Mouse (Mus musculus): ENCODE measurements around the gene Snapc4.
A peak's percentile ranks its signal among the peaks of the same experiment; 100 is the strongest.
"Not testable (repeated sequence)": the region's sequence is repeated elsewhere in the genome, so short reads cannot be mapped to it uniquely, and the experiment has no call there.

Gene Snapc4

DNA sequence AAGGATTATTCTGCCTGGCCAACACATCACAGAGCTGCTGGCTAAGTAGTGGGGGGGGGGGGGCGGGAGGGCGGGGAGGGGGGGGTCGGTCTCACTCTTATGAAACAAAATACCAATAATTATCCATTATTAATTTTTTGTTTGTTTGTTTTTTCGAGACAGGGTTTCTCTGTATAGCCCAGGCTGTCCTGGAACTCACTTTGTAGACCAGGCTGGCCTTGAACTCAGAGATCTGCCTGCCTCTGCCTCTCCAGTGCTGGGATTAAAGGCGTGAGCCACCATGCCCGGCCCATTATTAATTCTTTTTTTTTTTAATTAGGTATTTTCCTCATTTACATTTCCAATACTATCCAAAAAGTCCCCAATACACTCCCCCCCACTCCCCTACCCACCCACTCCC lies 418 bp upstream of the Snapc4 start:
- not testable (repeated sequence) for DNase-seq (ENCODE audit: extremely low read depth, low read depth)

DNA sequence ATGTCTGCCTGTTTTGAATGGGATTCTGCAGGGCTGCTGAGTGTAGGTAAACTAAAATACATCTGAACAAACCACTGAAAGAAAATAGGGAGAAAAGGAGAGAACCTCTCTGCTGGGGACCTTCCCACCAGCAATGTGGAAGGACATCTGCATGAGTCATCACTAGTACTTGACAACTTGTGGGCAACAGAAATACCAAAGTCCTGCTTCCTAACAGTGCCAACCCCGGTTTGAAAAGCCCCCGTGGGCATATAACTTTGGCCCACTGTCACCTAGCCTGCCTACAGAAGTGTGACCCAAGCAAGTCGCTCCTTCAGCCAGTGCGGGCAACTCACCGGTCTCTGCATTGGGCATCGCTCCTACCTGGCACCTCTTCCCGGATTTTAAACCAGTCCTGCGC lies 8.1 kb downstream of the Snapc4 start:
- DNase-seq (ENCODE audit: extremely low read depth, low read depth), result no peak

DNA sequence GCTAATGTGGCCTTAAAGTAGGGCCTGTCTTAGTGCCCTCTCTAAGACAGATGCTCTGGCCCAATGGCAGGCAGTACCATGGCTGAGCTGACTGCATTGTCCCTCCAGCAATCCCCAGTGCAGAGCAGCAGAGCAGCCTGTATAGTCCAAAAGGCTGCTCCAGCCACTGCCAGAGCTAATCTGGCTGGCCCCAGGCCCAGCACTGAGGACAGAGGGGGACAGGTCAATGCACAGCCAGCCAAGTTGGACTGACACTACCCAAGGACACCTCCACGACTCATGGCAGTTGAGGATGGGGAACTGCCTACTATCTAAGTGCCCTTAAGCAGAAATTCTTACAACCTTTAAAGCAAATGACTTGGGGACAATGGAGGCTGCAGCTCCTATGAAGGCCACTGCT lies 11.9 kb downstream of the Snapc4 start:
- DNase-seq (ENCODE audit: extremely low read depth, low read depth), result no peak

DNA sequence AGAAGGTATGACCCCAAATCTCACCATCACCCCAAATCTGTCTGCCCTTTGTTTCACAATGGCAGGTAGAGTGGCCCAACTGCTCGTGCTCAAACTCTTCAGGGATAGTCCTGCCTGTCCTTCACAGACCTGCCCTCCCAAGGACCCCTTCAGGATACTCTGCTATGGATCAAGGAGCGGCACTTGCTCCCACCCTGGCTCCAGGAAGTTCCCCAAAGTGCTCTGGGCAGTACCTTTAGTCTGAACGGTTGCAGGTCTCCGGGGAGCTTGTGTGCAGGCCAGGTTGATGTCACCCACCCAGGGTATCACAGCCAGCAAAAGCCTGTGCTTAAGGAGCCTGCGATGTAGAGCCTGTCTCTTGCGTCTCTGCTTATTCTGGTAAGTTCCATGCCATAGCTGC lies 12.5 kb downstream of the Snapc4 start:
- no peak for DNase-seq (ENCODE audit: extremely low read depth, low read depth)

DNA sequence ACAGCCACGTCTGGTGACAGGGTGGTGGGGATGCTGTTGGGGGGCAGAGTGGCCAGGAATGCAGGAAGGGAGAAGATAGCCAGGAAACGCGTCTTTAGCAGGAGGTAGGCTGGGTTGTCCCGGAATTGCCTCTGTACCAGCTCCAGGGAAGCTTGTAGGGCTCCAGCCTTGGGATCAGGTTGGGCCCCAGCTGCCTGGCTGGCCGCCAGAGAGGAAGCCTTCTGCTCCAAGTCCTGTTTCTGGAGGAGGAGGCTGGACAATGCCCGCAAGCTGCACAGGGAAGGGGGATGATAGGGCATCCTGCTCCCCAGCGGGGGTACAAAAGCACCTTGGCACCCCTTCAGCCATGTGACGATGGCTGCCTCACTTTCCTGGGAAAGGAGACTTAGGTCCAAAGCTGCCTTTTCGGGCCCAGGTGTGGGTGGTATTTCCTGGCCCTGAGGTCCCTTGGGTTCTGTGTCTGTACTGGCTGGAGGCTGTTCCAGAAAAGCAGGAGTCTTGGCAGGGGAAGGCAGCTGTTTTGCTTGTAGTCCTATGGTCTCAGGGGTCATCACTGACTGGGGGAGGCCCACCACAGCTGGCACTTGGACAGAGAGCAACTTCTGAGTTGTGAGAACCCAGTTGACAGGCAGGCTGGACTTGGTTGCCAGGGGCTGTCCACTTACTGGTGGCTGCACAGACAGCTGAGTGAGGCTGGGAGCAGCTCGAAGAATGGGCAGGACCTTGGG lies 15.6 kb downstream of the Snapc4 start:
- no peak for DNase-seq (ENCODE audit: extremely low read depth, low read depth)

DNA sequence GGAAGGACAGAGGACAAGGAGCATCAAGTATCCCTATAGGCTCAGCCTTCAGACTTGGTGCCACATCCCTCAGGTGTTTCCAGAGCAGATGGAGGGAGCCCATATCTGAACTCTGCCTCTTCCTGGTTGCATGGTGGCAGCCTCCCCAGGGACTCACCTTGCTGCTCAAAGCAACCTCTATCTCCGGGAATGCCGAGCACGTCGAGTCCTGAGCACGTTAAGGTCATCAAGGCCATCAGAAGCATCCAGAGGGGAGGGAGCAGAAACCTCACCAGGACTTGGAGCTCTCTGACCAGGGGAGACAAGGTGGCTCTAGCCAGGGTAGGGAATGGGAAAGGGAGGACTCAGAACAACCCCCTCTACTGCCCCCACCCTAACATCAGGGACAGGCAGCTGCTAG lies 17.0 kb downstream of the Snapc4 start:
- no peak for DNase-seq (ENCODE audit: extremely low read depth, low read depth)

DNA sequence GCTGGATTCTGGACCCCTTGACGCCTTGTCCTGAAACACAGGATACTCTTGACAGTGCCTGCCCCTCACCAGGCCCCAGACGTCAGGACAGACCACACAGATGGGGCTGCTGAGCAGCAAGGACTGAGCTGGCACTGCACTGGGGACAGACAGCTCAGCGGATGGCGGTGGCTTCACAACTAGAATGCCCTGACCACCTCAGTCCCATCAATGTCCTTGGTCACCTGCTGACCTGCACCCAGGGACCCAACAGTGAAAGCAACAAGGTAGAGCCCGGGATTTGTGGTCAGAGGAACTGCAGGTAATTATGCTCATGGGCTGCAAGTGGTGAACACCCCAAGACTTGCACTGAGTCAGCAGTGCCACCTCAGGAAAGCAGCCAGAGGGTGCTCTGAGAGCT lies 17.5 kb downstream of the Snapc4 start:
- no peak for DNase-seq (ENCODE audit: extremely low read depth, low read depth)

DNA sequence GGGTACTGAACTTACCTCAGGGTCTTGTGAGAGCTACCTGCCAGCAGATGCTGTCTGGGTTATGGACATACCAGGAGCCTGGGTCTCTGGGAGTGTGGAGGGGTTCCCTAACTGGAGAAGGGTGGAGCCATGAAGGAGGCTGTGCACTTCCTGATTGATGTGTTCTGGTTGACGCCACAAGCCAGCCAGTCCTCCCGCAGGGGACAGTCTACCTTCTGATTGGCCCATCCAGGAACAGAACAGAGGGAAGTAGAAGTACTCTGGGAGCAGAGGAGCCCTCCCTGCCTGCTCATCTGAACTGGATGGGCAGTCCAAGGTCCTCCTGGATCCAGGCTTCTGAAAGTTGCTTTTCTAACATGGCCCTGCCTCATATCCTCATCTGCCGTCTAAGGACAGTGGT lies 19.7 kb downstream of the Snapc4 start, which contains the start of gene Card9:
Card9 (minus strand) TSS at position 147 of the 400 bp plus-strand sequence.
- peak; percentile 55 for DNase-seq (ENCODE audit: extremely low read depth, low read depth)

DNA sequence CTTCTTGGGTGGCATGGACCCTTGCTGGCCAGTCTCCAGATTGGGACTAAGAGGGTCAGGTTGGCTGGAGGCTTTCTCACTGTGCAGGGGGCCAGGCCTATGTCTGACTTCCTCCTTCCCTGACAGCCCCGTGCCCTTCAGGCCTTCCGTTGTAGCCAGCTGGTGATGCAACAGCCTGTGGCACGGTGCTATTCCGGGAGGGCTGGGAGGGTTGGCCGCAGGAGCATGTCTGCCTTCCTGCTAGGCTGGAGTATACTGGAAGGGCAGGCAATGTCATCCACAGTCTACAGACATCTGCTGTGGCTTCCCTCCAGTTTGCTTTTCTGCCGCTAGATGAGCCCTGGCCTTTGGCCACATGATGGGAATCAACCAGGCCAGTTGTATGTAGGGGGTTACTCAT lies 20.5 kb downstream of the Snapc4 start:
- DNase-seq (ENCODE audit: extremely low read depth, low read depth), result no peak

DNA sequence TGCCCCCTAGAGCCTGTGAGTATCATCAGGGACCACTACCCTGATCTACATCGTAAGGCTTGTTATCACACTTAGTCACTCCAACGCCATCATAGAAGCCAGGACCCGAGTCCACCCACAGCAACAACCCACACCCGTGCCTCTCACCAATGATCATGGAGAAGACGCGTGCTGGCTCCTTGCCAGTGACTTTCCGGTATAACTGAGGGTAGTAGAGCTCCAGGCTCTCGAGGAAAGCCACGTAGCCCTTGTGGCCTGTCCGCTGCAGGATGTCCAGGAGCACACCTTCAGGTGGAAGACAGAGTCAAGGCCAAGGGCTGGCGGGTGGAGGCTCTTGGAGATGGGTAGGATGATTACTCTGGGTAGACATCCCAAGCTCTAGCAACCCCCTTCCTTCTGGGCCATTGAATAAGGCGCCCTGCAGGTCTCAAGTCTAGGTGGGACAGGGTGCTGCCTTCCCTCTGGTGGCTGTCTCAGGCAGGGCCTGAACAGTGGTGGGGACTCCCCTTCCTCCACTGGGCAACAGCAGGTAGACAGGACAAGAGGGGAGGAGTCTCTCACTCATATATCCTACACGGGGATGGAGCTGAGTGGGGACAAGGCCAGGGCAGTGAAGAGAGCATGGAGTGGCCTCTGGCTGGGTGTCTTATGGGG lies 21.7 kb downstream of the Snapc4 start:
- no peak for DNase-seq (ENCODE audit: extremely low read depth, low read depth)

DNA sequence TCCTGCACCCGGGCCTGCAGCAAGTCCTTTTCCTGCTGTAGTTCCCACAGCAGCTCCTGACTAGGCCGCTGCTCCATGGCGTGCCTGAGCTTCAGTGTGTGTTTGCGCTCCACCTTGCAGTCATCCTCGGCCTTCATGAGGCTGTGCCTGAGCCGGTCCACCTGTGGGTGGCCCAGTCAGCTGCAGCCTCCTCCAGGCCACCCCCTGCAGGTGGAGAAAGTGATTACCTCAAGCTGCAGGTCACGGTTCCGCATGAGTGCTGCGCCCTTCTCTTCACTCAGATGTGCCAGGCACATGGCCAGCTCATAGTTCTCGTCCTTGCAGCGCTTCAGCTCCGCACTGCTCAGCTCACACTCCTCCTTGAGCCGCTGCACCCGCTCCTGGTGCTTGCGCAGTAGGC lies 23.0 kb downstream of the Snapc4 start:
- no peak for DNase-seq (ENCODE audit: extremely low read depth, low read depth)

DNA sequence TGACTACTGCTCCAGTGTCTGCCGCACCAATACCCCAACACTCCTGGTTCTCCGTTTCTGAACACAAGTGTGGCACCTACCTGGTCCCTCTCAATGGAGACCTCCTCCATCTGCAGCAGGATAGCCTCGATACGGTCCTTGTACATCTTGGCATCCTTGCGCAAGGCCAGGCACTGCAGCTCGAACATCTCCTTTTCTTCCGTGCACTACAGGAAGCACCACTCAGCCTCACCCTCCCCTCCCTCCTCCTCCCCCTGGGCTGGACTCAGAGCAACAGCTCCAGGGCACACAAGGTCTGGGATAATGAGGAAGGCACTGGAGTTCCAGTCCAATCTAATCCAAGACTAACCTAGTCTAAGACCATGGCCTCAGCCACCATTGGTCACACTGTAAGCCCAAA lies 23.8 kb downstream of the Snapc4 start:
- no peak for DNase-seq (ENCODE audit: extremely low read depth, low read depth)

DNA sequence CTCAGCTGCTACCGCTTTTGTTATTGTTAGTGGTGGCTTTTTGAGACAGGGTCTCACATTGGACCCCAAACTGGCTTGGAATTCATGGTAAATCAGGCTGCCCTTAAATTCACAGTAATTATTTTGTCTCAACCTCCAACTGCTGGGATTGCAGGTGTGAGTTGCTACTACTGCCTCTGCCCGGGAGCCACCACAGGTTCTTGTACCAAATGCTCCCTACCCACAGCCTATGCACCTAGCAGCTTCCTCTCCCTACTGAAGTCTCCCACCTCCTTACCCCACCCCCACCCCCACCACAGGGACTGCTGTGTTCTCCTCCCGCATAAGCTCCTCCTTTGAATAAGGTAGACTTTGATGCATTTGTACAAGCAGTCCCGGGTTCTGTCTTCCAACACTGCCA lies 24.2 kb downstream of the Snapc4 start:
- no peak for DNase-seq (ENCODE audit: extremely low read depth, low read depth)

DNA sequence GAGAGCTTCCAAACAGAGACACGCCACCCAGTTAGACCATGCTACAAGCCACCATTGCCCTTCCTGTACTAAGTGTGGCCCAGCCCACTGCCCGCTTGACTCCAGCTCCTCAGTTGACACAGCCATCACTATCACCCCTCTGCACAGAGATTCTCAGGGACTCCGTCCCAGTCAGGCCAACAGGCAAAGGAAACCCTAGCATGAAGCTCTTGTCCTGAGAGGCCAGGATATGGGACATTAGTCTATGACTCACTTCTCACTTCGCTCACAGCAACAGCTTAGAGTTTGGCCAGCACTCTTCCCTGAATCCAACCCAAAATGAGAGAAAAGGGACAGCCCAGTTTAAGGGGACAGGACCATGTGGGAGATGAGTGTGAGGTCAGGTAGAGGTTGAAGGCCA lies 26.1 kb downstream of the Snapc4 start:
- no peak for DNase-seq (ENCODE audit: extremely low read depth, low read depth)

DNA sequence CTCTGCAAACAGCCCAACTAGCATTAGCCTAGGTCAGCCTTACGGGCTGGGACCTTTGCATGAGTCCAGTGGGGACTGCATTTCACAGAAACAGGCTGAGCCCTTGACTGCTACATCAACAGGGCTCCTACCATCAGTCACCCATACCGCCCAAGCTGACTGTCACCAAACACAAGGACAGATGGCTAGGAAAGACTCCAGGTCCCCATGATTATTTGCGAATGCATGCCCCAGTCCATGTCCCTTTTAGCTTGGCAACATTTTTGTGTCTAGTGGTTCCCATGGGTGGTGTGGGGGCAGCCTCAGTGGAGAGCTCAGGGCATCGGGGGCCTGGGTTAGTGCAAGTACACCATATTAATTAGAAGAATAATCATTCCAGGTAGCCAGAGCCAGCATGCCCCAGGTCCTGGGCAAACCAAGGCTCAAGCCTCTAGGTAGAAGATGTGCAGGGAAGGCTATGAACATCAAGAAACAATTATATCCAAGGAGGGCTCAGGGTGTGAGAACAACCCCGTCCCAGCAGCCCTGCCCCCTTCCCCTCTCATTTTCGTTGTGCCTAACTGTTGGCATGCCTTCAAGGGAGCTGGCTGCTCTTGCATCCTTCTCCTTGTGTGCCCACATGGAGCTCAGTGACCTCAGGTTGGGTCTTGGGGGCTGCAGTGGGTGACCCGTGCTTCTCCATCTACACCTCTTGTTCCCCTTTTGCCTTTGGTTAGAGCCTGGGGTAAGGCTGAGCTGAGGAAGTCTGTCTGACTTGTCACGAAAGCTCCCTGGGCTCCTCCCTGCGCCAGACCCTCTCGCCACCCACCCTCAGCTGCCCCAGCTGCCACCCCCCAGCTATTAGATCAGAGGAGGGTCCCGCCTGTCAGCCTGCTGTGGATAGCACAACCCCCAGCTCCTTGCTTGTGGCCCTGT lies 27.1 kb downstream of the Snapc4 start:
- DNase-seq (ENCODE audit: extremely low read depth, low read depth), result no peak

DNA sequence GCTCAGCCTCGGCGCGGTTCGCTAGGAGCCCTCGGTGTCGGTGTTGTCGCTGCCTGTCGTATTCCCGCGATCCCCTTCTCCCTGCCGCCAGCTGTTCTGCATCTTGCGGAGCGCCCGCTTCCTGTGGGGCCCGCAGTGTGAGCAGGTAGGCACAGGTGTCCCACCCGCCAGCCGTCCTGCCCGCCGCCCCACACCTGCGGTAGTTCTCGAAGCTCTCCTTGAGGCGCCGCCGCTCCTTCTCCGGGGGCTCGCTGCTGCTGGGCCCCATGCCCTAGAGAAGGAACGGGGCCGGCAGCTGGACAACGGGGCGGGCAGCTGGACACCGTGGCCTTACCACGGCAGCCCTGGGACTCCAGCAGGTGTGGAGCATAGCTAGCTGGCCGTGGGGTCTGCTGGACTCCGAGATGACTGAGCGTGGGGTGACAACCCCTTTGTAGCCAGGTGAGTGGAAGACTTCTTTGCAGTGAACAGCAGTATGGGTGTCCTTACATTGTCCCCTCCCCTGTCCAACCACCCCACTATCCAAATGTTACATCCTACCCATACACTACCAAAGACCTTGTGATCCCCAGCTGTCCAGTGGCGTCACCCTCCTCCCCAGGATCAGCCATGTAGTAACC lies 28.1 kb downstream of the Snapc4 start:
- no peak for DNase-seq (ENCODE audit: extremely low read depth, low read depth)

DNA sequence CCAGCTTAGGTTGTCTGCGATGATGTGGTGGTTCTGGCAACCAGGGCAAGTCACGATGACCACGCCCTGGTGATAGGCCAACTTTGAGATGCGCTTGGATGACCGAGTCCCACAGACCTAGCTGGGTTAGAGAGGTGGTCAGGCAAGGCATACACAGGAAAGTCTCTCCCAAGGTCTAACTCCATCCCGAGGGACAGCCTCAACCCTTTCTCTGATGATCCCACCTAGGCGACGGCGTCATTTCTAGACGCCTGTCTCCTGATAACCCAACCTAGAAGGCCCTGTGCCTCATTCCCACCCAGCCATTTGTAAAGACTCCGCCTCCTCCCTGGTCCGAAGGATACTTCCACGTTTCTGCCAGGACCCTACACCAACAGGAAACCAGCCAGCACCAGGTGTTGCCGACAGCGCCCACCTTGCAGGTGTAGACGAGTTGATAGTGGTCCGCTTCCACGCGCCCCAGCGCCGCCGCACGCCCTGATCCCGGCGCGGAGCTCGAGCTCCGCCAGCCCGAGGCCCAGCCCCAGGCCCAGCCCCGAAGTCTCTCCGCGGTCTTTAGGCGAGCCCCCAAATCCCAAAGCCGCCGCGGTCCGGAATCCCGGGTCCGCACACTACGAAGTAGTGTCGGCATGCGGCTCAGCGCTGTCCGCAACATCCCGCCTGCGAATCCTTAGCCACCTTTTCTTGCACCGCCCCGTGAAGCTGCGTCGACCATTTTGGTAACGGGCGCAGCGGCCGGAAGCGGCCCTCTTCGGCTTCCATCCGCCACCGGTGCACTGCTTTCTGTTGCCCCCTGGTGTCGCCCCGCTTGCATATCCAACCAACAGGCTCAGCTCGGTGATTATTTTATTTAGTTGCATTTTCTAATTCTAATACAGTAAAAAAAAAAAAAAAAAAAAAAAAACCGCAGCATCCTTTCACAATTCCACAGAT lies 28.8 kb downstream of the Snapc4 start, which contains the start of gene Dnlz:
Dnlz (minus strand) TSS at position 753 of the 933 bp plus-strand sequence.
- peak; percentile 70 for DNase-seq (ENCODE audit: extremely low read depth, low read depth)

DNA sequence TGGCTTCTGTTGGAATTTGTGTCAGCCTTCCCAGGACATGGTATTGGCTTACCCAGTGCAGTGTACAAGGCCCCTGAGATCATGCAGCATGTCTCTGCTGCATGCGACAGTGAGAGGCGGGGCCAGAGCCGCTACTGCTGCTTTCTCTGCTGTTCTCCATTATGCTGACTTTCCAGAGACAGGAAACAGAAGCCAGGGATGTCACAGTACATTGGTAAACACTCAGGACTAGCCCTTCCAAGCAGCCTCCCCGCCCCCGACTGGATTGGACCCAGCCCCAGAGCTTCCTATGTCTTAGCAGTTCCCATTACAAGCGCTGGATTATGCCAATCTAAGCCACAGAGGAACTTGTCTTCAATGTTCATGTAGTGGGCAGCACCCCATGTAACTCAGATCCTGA lies 32.2 kb downstream of the Snapc4 start:
- no peak for DNase-seq (ENCODE audit: extremely low read depth, low read depth)

DNA sequence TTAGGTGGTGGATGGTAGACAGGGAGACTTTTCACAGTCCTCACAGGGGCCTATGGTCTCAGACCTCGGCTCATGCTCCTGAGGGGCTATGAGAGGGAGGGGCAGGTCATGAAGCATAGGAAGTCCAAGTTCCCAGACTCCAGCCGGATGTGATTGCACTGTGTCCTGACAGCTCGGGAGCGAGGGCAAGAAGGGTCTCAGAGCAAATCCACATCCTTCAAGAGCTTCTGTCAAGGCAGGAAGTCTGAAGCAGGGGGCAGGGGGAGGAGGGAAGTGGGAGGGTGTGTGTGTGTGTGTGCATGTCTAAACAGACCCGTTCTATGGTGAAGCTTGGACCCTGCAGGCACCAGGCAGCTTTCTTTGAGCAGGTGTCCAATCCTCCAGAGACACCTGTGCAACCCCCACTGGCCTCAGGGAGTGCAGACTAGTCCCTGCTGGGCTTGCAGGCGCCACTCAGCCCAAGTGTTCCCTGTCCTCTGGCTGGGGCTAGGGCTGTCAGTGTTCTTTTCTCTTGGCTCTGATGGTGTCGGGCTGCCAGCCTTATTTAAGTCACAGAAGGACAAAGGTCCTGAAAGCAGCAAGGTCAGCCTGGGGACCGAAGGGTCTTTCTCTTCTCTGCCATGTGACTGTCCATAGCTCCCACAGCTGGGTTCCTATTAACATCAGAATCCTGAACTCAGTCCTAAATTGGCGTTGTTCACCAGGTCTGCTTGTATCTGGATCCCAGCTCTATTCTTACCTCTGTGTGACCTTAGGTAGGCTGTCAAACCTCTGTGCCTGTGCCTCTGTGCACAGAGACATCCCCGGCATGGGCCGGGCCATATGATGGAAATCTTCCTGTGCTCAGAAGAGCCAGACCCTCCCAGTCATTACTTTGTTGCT lies 37.6 kb downstream of the Snapc4 start:
- DNase-seq (ENCODE audit: extremely low read depth, low read depth), result no peak

Measured in MEL-GATA-1-ER (cell line).